Mouse (Mus musculus) telencephalon, adult 2 months (tissue): ENCODE measurements around the gene Fbxo39.

Source experiments
- DNase-seq: peaks from one replicate; pipeline ENCODE4 v3.0.0-alpha.2; 2011; ENCODE audit warnings: low read depth, low spot score

Gene Fbxo39

GRCm38 (mm10) chr11:72314151-72314895 lies at the start of gene Fbxo39:
Gene Fbxo39 (plus strand): TSS chr11:72314444.
- DNase-seq = peak; percentile 36

- DNase-seq = no peak
These were observed 48.8 kb upstream of the Fbxo39 start for GRCm38 (mm10) chr11:72265483-72265882.

- no peak for DNase-seq
These were observed 47.9 kb upstream of the Fbxo39 start for GRCm38 (mm10) chr11:72266207-72266959.

- no peak for DNase-seq
These were observed 47.2 kb upstream of the Fbxo39 start, which contains the start of gene Slc13a5 for GRCm38 (mm10) chr11:72266960-72267560. Gene Slc13a5 (minus strand): TSS chr11:72267222.

GRCm38 (mm10) chr11:72271761-72272160 lies 42.5 kb upstream of the Fbxo39 start:
- no peak for DNase-seq

- DNase-seq = no peak
These were observed 40.9 kb upstream of the Fbxo39 start for GRCm38 (mm10) chr11:72273341-72273740.

GRCm38 (mm10) chr11:72281143-72281851 lies 32.9 kb upstream of the Fbxo39 start:
- no peak for DNase-seq

- no peak for DNase-seq
These were observed 32.3 kb upstream of the Fbxo39 start for GRCm38 (mm10) chr11:72281852-72282400.

GRCm38 (mm10) chr11:72283486-72284224 lies 30.6 kb upstream of the Fbxo39 start:
- DNase-seq = no peak

- peak; percentile 51 for DNase-seq
These were observed 29.6 kb upstream of the Fbxo39 start for GRCm38 (mm10) chr11:72284532-72285182.

- no peak for DNase-seq
These were observed 28.2 kb upstream of the Fbxo39 start for GRCm38 (mm10) chr11:72285971-72286480.

GRCm38 (mm10) chr11:72286651-72287050 lies 27.6 kb upstream of the Fbxo39 start:
- DNase-seq = no peak

GRCm38 (mm10) chr11:72287126-72287525 lies 27.1 kb upstream of the Fbxo39 start:
- DNase-seq = no peak

- DNase-seq = no peak
These were observed 26.7 kb upstream of the Fbxo39 start for GRCm38 (mm10) chr11:72287543-72287942.

GRCm38 (mm10) chr11:72293116-72293515 lies 21.1 kb upstream of the Fbxo39 start:
- DNase-seq = no peak

GRCm38 (mm10) chr11:72301334-72301733 lies 12.9 kb upstream of the Fbxo39 start, which contains the start of gene Xaf1:
Gene Xaf1 (plus strand): TSS chr11:72301629.
- no peak for DNase-seq

- peak; percentile 84 for DNase-seq
These were observed 12.0 kb upstream of the Fbxo39 start for GRCm38 (mm10) chr11:72302230-72302629.

- peak; percentile 58 for DNase-seq
These were observed 6.8 kb upstream of the Fbxo39 start for GRCm38 (mm10) chr11:72307461-72307860.

GRCm38 (mm10) chr11:72308982-72309381 lies 5.3 kb upstream of the Fbxo39 start:
- no peak for DNase-seq

- no peak for DNase-seq
These were observed 3.8 kb upstream of the Fbxo39 start for GRCm38 (mm10) chr11:72310491-72310890.
